Mouse (Mus musculus): ENCODE measurements at regions not wholly inside any gene's neighbourhood (a gene's known extent, or its start where the extent isn't known, plus 50 kb on each side); places are given as distances from the start of the nearest gene placed in this dataset.

DNA sequence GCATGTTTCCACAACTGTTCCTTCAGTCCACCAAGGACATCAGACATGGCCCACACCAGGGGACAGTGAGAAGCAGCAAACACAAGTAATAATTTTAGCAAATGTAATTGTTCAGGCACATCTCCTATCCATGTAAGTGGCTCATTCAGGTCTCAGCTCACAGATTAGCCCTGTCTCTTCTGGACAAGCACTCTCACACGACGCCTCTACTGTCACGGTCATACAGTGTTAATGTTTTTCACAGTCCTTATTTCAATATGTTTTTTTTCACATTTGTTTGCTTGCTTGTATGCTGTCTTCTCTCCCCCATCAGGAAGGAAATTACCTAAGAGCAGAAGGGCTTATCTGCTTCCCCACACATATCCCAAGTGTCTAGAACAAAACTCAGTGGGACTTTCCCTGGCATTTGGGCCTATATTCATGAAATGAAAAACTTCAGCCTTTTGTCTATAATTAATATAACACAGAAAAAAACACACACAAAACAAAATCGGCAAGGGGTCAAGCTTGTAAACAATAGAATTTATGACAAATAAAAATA, 299.5 kb downstream of the Icos start:
- DNase-seq: no peak

DNA sequence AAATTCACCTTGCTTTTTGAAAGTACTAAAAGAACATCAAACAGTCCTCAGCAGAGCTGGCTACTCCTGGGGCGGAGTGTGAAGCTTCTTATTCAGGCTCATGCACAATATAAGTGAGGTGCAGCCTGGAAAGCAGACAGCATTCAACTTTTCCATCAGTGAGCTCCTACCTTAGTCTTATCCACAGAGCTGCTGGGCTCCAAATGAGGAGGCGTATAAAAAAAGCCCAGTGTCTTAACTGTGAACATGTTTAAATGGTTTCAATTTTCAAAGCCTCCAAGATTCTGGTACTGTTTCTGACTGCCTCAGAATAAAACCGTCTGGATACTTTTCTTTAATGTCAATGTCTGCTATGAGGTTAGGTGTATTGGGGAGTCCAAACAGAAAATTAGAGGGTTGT, 310.5 kb downstream of the Icos start:
- no peak for DNase-seq

DNA sequence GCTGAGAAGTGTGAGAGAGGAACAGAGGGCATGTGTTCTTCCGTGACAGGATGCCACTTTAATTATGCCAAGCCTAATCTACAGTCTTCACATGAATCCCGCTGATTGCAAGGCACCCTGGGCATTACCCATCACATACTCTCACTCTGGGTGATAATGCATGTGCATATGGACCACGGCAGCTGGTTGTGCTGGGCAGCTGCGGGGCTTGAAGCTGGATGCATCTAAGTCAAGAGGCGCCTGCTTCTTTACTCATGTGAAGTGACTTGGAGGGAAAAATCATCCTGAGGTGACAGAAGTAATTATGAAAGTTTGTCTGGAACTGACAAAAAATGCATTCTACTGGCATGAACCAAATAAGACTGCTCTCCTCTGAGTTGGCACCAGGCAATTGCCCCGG, 311.2 kb downstream of the Icos start:
- no peak for DNase-seq

DNA sequence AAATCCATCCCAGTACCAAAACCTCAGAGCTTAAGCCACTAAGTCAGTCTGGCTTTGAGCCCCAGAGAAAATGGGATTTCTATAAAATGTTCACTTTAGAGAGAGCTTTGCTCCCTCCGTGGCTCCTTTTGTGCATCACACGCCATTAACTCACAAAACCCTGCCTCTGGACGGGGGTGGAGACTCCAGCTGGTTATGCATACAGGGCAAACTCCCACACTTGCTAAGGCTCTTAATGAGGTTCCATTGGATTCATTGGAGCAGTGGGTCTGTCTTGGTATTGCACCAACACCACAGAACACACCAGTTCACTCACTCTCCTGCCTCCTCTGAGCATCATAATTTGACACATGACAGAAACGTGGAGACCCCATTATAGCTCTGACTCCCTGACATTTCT, 311.8 kb downstream of the Icos start:
- no peak for DNase-seq

DNA sequence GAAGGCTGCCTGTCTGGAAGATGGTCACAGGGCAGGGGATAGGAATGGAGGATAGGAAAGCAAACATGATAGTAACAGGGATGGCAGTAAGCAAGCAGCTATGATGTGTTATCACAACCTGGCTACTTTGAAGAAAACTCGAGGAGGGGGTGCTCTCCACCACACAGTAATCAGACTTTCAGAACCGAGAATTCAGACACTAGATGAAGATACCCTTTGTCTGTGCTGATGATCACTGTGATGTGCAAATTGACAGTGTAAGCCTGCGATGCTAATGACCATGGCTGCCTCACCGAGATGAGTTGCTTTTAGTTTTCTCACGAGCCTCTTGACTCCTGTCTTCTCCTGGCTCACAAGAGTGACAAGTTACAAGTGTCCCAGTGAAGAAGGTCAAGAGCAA, 315.4 kb downstream of the Icos start:
- no peak for DNase-seq

DNA sequence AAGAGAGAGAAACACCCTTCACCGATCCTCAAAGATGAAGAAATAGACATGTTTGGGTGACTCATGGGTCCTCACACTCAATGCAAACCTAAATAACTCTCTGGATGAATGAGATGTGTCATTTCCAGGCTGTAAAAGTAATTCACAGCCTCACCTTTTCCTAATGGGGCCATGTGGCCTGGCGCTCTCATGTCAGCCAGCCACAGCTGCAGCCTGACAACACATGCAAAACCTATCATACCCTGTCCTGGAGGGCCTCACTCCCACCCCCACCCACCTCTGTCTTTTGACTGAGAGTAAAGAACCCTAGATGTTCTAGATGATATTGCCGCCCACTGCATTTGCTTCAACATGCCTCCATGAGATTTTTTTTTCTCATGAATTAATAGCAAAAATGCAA, 317.5 kb downstream of the Icos start:
- DNase-seq: no peak

DNA sequence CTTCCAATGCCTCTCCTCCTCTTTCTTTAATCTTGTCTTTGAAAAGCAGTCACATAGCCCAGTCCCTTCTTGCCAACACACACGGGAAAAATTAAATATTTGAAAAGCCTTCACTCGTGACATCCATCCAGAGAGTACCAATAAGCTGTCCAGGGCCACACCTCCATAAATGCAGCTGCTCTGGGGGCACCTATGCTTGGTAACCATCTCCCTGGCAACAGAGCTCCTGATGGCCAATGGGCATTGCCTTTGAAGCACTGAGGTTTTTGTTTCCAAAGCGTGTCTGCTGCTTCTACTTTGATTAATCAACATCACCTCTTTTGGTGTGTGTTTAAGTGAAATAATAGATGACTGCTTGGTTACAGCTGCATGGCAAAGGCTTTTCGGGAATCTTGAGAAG, 319.1 kb downstream of the Icos start:
- DNase-seq: no peak

DNA sequence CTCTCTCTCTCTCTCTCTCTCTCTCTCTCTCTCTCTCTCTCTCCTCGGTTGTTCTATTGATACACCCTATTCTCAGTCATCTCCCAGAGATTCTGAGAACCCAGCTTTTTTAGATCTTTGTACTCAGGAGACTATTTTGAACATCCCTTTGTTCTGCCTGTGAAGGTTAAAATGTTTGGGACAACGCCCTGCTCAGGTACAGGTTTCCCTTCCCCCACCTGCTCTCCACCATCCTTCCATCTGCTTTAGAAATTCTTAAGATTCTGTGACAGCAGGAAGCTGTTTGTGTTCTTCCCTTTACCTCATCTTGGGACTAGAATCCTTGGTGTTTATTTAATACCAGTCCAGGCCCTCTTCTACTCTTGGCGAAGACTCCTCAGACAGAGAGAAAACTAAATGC, 319.6 kb downstream of the Icos start:
- DNase-seq: no peak

DNA sequence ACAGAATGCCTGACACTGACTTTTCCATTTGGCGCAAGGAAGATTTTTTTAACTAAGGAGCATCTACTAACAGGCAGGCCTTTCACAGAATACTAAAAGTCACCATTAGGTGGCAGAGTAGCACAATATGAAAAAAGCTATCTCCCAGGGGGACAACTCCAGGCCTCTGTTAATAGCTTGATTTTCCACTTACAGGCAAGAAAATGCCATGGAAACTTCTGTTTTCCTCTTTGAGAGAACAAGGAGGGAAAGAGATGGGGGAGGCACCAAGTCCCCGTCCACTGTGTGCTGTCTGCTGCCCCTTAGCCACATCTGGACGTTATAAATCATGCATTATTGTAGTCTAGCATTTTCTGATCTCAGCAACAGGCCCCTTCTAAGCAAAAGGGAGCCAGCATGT, 320.3 kb downstream of the Icos start:
- DNase-seq: peak; percentile 15

DNA sequence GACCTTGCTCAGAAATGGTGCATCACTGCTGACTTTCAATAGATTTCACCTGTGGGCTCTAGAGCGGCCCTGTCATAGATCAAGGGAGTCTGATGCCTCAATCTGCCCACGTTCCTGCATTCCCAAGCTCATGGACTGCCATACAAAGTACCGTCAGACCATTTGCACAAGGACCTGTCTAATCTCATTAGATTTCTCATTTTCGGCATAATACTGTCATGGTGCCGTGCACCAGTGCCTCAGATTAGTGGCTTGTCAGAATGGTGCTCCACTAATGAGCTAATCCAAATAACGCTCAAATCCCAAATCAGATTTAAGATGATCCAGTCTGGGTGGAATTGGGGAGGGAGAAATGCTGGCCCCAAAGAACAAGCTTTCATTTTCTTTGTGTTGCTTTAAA, 321.1 kb downstream of the Icos start:
- no peak for DNase-seq

DNA sequence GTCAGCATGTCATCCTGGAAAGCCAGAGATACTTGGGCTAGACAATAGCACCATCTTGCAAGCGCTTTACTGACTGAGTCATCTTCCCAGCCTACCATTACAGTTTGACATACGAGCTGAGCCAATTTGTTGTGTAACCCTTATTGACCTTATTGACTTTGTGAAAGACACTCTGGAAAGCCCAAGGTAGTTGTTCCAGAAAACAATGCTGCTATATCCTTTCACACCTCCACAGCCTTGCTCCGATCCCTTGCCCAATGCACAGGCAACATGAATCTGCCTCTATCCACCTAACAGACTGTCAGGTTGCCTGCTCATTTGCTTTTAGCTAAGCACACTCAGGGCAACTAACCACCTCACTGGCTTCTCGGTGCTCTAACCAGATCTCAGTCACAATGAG, 322.8 kb downstream of the Icos start:
- no peak for DNase-seq

DNA sequence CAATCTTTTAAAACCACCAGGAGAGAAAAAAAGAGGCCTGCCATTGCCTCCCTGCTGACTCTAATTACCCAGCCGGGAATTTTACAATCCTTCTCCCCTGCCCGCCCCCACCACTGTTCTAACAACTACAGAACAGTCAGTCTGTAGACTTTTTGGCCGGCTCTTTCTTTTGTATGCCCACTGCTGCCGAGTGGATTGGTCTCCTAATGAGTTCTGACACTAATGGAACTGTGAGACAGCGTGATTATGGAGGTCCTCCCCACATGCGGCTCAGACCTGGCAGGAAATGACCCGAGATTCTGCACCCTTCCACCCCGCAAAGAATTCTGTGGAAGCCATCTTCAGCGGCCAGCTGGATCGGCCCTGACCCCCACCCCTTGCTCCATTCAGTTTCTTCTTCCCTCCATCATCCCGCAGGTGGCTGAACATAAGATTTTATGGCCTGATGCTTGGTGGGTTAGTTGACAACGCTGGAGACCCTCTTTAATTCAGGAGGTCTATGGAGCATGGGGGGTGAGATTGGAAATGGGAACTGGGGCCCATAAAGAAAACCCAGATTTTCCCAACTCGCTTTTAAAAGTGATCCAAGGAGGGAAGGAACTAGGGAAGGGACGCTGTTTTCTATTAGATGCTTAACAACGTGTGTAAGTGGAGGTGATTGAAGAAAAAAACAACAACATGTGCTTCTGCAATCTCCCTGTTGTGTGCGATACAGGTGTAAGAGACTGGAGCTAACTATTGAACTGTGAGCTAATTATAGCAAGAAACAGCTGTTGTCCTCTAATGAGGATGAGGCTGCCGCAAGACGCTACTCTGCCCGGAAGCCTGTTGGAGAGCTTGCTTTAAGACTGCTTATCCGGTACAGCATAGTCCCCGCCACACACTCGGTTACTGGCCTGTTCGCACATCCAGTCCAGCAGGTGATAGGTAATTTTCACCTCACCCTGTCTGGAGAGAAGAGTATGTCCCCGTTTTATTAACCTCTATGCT, 323.6 kb downstream of the Icos start:
- no peak for DNase-seq

DNA sequence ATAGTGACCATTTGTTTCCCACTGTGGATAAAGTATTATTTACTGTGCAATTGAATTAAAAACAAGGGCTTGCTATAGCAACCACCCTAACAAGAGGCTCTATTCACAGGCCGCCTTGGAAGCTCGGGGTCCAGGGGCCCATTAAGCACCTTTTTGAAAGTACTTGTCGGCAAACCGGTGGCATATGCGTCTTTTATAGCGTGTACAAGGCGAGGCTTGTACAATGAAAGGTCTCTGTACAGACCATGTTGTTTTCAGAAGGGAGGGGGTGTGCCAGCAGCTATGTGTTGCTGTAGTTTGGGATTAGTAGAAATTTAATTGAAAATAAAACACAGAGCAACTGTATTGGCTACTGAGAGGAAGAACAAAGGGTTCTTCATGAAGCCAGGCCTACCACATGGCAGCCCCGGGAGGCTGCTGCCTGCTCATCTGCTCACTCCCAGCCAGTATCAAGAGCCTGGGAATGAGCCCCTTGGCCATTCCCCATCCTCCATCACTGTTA, 324.9 kb downstream of the Icos start:
- no peak for DNase-seq

DNA sequence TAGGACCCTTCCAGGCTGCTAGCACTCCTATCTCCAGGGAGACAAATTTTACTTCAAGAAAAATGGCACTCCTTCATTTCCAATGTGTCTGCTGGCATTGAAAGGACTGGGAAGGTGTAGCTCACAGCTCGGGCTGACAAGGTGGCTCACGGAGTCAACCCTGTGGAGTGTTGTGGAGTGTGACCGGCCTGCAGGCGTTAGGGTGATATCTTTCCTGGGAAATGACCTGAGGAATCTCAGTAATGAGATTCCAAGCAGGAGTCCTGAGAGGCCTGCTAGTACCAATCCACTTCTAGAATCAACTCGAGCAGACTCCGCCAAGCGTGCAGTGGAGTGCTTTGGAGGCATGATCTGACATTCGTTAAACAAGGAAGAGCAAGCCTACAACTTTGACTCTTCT, 328.6 kb downstream of the Icos start:
- DNase-seq: no peak

DNA sequence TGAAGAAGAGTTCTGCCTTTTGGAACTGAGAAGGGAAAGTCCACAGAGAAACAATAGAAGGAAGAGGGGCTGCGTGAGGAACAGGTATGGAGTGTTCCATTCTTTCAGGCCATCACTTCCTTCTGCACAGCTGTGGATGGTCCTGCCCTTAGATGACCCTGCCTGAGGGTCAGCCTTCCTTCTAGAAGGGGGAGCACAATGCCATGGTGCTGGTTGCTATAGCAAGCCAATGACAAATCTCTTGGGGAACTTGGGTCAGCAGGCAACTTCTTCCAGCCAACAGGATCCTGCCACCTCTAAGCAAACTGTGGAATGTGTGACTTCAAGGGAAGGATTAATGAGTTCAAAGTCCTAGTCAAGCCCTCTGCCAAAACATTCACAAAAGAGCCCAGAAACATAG, 329.1 kb upstream of the Pard3b start:
- DNase-seq: no peak

DNA sequence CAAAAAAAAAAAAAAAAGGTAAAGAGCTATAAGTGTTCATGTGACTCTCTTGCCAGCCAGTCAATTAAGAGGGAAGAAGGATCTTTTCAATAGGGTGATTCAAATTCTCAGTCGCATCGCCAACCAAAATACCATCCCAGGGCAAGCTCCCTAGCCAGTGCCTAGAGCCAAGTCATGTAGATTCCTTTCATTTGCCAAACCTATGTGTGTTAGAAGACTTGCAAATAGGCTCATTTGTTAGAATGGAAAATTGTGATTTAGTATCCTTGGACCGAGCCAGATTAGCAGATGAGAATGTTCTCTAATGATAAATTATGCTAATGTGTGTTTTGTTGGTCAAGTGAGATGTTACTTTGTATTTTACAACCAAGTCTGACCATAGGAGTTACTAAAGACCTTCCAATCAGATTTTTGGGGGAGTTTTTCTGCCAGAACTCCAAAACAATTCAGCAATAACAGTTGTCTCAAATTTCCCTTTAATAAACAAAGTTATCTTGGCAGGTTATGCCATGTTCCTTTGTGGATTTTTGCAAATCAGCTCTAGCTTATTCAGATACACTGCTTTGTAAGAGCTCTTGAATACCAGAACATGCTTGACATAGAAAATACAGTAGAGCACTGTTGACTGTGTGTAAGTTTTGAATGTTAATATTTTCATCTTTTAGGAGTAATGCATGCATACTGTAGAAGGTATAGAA, 328.4 kb upstream of the Pard3b start:
- DNase-seq: no peak

DNA sequence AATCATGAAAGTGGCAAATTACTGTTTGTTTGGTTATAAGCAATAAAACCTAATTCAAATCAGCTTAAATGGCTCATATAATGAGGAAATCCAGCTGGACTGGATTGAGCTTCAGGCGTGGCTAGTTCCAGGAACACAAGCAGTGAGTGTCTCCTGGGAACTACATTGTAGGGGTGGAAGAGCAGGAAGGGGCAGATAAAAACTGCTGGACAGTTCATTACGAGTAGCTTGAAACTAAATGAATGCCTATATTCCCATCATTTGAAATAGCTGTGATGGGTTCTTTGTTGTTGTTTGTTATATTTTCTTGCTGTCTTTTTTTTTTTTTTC, 327.9 kb upstream of the Pard3b start:
- DNase-seq: no peak

DNA sequence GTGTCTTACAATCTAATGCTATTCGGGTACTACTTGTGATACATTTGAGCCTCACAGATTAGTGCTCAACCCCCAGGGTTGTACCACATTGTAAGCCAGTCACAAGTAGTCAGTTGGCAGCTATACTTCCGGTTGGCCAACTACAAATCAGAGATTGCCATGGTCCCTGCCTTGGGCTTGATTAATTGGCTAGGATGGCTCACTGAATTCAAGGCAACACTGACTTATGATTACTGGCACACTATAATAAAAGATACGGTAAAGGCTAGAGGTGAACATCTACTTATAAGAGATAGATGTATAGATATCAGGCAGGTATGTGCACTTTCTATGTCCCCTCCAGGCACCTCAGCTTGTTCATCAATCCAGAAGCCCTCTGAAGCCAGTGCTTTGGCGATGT, 325.4 kb upstream of the Pard3b start:
- no peak for DNase-seq

DNA sequence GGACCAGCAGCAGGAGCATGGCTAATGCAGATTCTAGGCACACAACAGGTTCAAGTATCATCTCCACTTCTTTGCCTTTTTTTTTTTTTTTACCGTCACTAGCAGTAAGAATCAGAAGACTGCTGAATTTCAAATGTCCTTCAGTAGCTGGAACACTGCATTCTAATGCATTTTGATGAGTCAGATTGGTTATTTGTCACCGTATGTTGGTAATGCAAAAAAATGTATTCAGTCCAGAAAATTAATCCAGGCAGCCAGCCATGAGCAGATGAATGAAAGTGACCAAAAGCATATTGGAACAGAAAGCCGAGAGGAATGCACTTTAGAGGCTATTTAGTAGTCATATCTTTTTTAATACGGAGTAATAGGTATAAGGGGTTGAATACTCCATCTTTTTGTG, 322.4 kb upstream of the Pard3b start:
- no peak for DNase-seq

DNA sequence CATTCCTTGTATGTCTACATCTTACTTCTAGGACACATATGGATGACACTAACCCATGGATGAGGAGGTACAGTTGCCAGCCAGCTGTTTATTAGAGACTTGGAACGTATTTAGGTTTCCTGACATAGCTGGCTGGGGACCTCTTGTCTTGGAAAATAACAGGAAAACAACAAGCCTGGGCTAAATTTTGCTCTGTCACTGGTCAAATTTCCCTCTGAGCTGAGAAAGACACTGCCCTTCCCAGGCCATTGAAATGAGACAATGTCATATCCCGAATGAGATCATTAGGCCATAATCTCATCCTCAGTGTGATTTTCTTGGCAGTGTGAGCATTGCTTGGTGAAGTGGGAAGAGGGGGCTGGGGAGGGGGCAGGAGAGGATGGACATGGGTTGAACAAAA, 321.9 kb upstream of the Pard3b start:
- DNase-seq: no peak

DNA sequence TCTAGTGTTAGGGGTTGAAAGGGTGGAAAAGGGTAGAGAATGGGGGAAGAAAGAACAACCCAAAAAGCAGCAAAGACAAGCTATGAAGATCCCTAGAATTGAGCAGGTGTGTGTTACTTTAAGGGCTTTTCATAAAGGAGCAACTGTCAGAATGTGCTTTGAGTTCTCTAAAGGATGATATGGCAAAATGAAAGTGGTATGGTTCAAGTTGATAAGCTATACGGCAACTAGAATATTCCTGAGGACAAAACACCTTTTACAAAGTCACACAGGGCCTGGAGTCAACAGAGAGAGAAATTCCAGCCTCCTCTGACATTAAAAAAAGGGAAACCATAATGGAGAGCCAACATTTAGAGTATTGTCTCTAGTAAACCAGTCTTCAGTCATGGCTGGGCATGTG, 320.6 kb upstream of the Pard3b start:
- no peak for DNase-seq

DNA sequence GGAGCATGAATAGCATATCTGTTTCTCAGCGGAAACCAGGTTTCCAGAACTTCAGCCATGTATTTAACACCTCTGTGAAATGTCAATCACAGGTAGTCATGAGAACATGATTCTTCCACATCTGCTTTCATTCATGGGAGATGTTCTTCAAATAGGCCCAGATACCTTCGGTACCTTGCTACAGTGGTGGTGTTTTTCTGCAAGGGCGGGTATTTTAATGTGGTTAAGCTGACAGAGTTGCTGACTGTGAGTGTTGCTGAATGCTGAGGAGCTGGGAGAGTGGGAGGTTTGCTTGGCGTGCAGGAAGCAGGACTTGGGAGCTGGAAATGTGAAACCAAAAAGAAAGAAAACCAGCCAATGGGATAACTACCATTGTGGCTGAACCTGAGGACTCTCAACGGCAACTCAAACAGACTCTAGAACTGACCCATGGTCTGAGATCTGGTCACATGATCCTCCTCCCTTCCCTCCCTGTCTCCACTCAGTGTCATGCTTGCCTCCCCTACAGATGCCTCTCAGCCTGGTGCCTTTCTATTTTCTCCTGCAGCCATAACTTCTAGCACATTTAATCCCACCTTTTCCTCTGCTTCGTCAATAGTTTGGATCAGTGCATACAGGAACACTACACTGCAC, 317.0 kb upstream of the Pard3b start:
- DNase-seq: no peak

DNA sequence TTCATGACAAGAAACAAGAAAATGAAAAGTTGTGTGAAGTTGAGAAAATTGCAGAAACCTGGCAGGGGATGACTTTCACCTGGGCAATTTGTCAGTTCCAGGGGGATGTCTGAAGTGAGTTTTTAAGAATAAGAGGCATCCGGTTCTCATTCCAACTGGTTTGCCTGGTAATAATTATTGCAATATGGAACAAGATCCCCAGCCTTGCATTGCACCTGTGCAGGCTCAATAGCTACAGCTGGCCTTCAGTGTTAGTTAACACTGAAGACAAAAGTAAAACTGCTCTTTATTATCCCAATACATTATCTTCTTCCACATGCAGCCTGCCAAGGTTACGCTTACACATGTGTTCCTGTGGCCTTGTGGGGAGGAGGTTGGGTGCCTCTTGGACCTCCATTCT, 307.2 kb upstream of the Pard3b start:
- DNase-seq: no peak

DNA sequence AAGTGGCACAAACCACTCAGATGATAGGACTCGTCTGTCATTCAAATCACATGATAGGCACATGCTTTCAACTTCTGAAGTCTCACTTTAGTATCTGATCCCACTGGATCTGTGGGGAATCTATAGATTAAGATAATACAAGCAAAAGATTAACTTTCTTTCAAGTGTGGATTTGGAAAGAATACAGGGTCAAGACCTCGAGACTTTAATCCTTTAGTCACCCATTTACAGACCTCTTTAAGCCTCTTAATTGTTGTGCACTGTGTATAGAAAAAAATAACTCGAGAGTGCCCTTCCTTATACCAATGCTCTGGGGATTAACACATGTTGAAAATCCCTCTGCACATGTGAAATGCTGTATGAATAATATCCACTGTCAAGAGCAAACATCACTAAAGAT, 306.7 kb upstream of the Pard3b start:
- no peak for DNase-seq
